Mouse (Mus musculus): ENCODE measurements around the gene Flt4.
"Not testable (repeated sequence)": the region's sequence is repeated elsewhere in the genome, so short reads cannot be mapped to it uniquely, and the experiment has no call there.

Flt4 gene

GRCm38 (mm10) chr11:49608938-49609867 is at the start of gene Flt4:
TSS of gene Flt4 (plus strand) at chr11:49609263.
- DNase-seq = peak; percentile 53

GRCm38 (mm10) chr11:49575054-49575453 is 34.0 kb upstream of the Flt4 start:
- peak; percentile 16 for DNase-seq

GRCm38 (mm10) chr11:49580452-49580851 is 28.6 kb upstream of the Flt4 start:
- not testable (repeated sequence) for DNase-seq

GRCm38 (mm10) chr11:49590213-49590612 is 18.9 kb upstream of the Flt4 start:
- DNase-seq = no peak

GRCm38 (mm10) chr11:49597149-49597548 is 11.9 kb upstream of the Flt4 start:
- DNase-seq = not testable (repeated sequence)

- not testable (repeated sequence) for DNase-seq
Observed at GRCm38 (mm10) chr11:49608306-49608705, 757 bp upstream of the Flt4 start.

GRCm38 (mm10) chr11:49609868-49610824 is 1.1 kb downstream of the Flt4 start:
- peak; percentile 24 for DNase-seq

- DNase-seq = not testable (repeated sequence)
Observed at GRCm38 (mm10) chr11:49611349-49611748, 2.3 kb downstream of the Flt4 start.

- no peak for DNase-seq
Observed at GRCm38 (mm10) chr11:49612154-49612553, 3.1 kb downstream of the Flt4 start.

GRCm38 (mm10) chr11:49613349-49613748 is 4.3 kb downstream of the Flt4 start:
- DNase-seq = peak; percentile 34

- no peak for DNase-seq
Observed at GRCm38 (mm10) chr11:49615856-49616725, 7.0 kb downstream of the Flt4 start.

GRCm38 (mm10) chr11:49618476-49618875 is 9.4 kb downstream of the Flt4 start:
- no peak for DNase-seq

GRCm38 (mm10) chr11:49621953-49622352 is 12.9 kb downstream of the Flt4 start:
- no peak for DNase-seq

- DNase-seq = no peak
Observed at GRCm38 (mm10) chr11:49624156-49624555, 15.1 kb downstream of the Flt4 start.

- no peak for DNase-seq
Observed at GRCm38 (mm10) chr11:49625863-49626262, 16.8 kb downstream of the Flt4 start.

GRCm38 (mm10) chr11:49626748-49627147 is 17.7 kb downstream of the Flt4 start:
- no peak for DNase-seq

- DNase-seq = no peak
Observed at GRCm38 (mm10) chr11:49631154-49631553, 22.1 kb downstream of the Flt4 start.

GRCm38 (mm10) chr11:49632256-49632655 is 23.2 kb downstream of the Flt4 start:
- DNase-seq = no peak

GRCm38 (mm10) chr11:49634101-49634500 is 25.0 kb downstream of the Flt4 start:
- no peak for DNase-seq

GRCm38 (mm10) chr11:49635671-49636070 is 26.6 kb downstream of the Flt4 start:
- no peak for DNase-seq

- DNase-seq = peak; percentile 60
Observed at GRCm38 (mm10) chr11:49636449-49636848, 27.4 kb downstream of the Flt4 start.

GRCm38 (mm10) chr11:49645677-49646076 is 36.6 kb downstream of the Flt4 start:
- no peak for DNase-seq
